Mouse (Mus musculus): ENCODE data around the gene Aqp2. TPM values are rescaled to one million over a fixed set of nuclear protein-coding genes. Genes with fewer than 3 reads are reported as not detected.

Gene Aqp2
- polyA plus RNA-seq, 1 experiment = not detected

GRCm38 (mm10) chr15:99584407-99585202 is 5.8 kb downstream of the Aqp2 start:
- Histone ChIP-seq H3K27ac (ENCODE audit: control insufficient read depth, insufficient read depth, low read depth, low read length, poor library complexity) (no peak overlapping the region), H3K4me3 (replicated peaks; ENCODE audit: control insufficient read depth, low read depth, low read length) (no peak overlapping the region), H3K4me1 (ENCODE audit: control insufficient read depth, insufficient read depth, low read length) (no peaks in the 10 kb centered on the region)
- no peak for TF ChIP-seq POLR2A (IDR thresholded peaks at IDR 0.05; ENCODE audit: borderline replicate concordance, control insufficient read depth, low read depth, low read length)
- TF ChIP-seq CTCF (IDR thresholded peaks at IDR 0.05; ENCODE audit: control insufficient read depth, insufficient read depth, low read length) = no peak
- WGBS = 2% methylated on average over 24 of the region's 24 CpGs

GRCm38 (mm10) chr15:99585741-99586140 is 6.9 kb downstream of the Aqp2 start:
- 61% methylated on average over 6 of the region's 6 CpGs for WGBS
- Histone ChIP-seq H3K27ac (ENCODE audit: control insufficient read depth, insufficient read depth, low read depth, low read length, poor library complexity) (no peak overlapping the region), H3K4me3 (replicated peaks; ENCODE audit: control insufficient read depth, low read depth, low read length) (no peak overlapping the region), H3K4me1 (ENCODE audit: control insufficient read depth, insufficient read depth, low read length) (no peaks in the 10 kb centered on the region)
- TF ChIP-seq POLR2A (IDR thresholded peaks at IDR 0.05; ENCODE audit: borderline replicate concordance, control insufficient read depth, low read depth, low read length) (no peak), CTCF (IDR thresholded peaks at IDR 0.05; ENCODE audit: control insufficient read depth, insufficient read depth, low read length) (no peak)

- no peaks in the 10 kb centered on the region for H3K4me1 ChIP-seq (ENCODE audit: control insufficient read depth, insufficient read depth, low read length)
- H3K27ac ChIP-seq (ENCODE audit: control insufficient read depth, insufficient read depth, low read depth, low read length, poor library complexity) = no peak overlapping the region
- 81% methylated on average over 3 of the region's 3 CpGs for WGBS
- H3K4me3 ChIP-seq (replicated peaks; ENCODE audit: control insufficient read depth, low read depth, low read length) = no peak overlapping the region
- no peak for TF ChIP-seq CTCF (IDR thresholded peaks at IDR 0.05; ENCODE audit: control insufficient read depth, insufficient read depth, low read length)
Observed at GRCm38 (mm10) chr15:99586525-99586924, 7.7 kb downstream of the Aqp2 start.

- 5% methylated on average over 9 of the region's 9 CpGs for WGBS
- no peaks in the 10 kb centered on the region for H3K4me1 ChIP-seq (ENCODE audit: control insufficient read depth, insufficient read depth, low read length)
- H3K4me3 ChIP-seq (replicated peaks; ENCODE audit: control insufficient read depth, low read depth, low read length) = no peak overlapping the region
- no peak for TF ChIP-seq POLR2A (IDR thresholded peaks at IDR 0.05; ENCODE audit: borderline replicate concordance, control insufficient read depth, low read depth, low read length)
- no peak for TF ChIP-seq CTCF (IDR thresholded peaks at IDR 0.05; ENCODE audit: control insufficient read depth, insufficient read depth, low read length)
- H3K27ac ChIP-seq (ENCODE audit: control insufficient read depth, insufficient read depth, low read depth, low read length, poor library complexity) = no peak overlapping the region
Observed at GRCm38 (mm10) chr15:99589237-99589636, 10.4 kb downstream of the Aqp2 start.

- Histone ChIP-seq H3K4me1 (ENCODE audit: control insufficient read depth, insufficient read depth, low read length) (no peaks in the 10 kb centered on the region), H3K4me3 (replicated peaks; ENCODE audit: control insufficient read depth, low read depth, low read length) (no peak overlapping the region), H3K27ac (ENCODE audit: control insufficient read depth, insufficient read depth, low read depth, low read length, poor library complexity) (no peak overlapping the region)
- TF ChIP-seq POLR2A (IDR thresholded peaks at IDR 0.05; ENCODE audit: borderline replicate concordance, control insufficient read depth, low read depth, low read length) (no peak), CTCF (IDR thresholded peaks at IDR 0.05; ENCODE audit: control insufficient read depth, insufficient read depth, low read length) (no peak)
- WGBS = 14% methylated on average over 7 of the region's 7 CpGs
Observed at GRCm38 (mm10) chr15:99589704-99590103, 10.8 kb downstream of the Aqp2 start.

GRCm38 (mm10) chr15:99590429-99591084 is 11.7 kb downstream of the Aqp2 start, which contains the start of gene Aqp5:
Gene Aqp5, plus strand, starts transcription at chr15:99590782.
- no peak for TF ChIP-seq POLR2A (IDR thresholded peaks at IDR 0.05; ENCODE audit: borderline replicate concordance, control insufficient read depth, low read depth, low read length)
- no peak for TF ChIP-seq CTCF (IDR thresholded peaks at IDR 0.05; ENCODE audit: control insufficient read depth, insufficient read depth, low read length)
- Histone ChIP-seq H3K4me1 (ENCODE audit: control insufficient read depth, insufficient read depth, low read length) (no peaks in the 10 kb centered on the region), H3K4me3 (replicated peaks; ENCODE audit: control insufficient read depth, low read depth, low read length) (no peak within 1 kb of the TSS), H3K27ac (ENCODE audit: control insufficient read depth, insufficient read depth, low read depth, low read length, poor library complexity) (no peak within 1 kb of the TSS)
- 5% methylated on average over 82 of the region's 83 CpGs for WGBS

GRCm38 (mm10) chr15:99592177-99592576 is 13.3 kb downstream of the Aqp2 start:
- 77% methylated on average over 8 of the region's 8 CpGs for WGBS
- Histone ChIP-seq H3K27ac (ENCODE audit: control insufficient read depth, insufficient read depth, low read depth, low read length, poor library complexity) (no peak overlapping the region), H3K4me3 (replicated peaks; ENCODE audit: control insufficient read depth, low read depth, low read length) (no peak overlapping the region), H3K4me1 (ENCODE audit: control insufficient read depth, insufficient read depth, low read length) (no peaks in the 10 kb centered on the region)
- no peak for TF ChIP-seq CTCF (IDR thresholded peaks at IDR 0.05; ENCODE audit: control insufficient read depth, insufficient read depth, low read length)
- no peak for TF ChIP-seq POLR2A (IDR thresholded peaks at IDR 0.05; ENCODE audit: borderline replicate concordance, control insufficient read depth, low read depth, low read length)

GRCm38 (mm10) chr15:99592877-99593276 is 14.0 kb downstream of the Aqp2 start:
- H3K4me3 ChIP-seq (replicated peaks; ENCODE audit: control insufficient read depth, low read depth, low read length) = no peak overlapping the region
- no peak overlapping the region for H3K27ac ChIP-seq (ENCODE audit: control insufficient read depth, insufficient read depth, low read depth, low read length, poor library complexity)
- no peak for TF ChIP-seq CTCF (IDR thresholded peaks at IDR 0.05; ENCODE audit: control insufficient read depth, insufficient read depth, low read length)
- no peak for TF ChIP-seq POLR2A (IDR thresholded peaks at IDR 0.05; ENCODE audit: borderline replicate concordance, control insufficient read depth, low read depth, low read length)
- no peaks in the 10 kb centered on the region for H3K4me1 ChIP-seq (ENCODE audit: control insufficient read depth, insufficient read depth, low read length)
- WGBS = 60% methylated on average over 5 of the region's 5 CpGs

Data from bone marrow, adult 2 months (tissue).